Mouse (Mus musculus) brain, adult 2 months (tissue): ENCODE measurements around the gene Mrpl48.

Source experiments
- DNase-seq: peaks from one replicate; pipeline ENCODE4 v3.0.0; 2011; ENCODE audit warnings: low read depth, low spot score

Mrpl48 gene

GRCm38 (mm10) chr7:100496371-100496770 lies 111.7 kb downstream of the Mrpl48 start:
- no peak for DNase-seq
